Mouse (Mus musculus): ENCODE results near the gene Nhlh2. TPM values are rescaled to one million over a fixed set of nuclear protein-coding genes. Genes with fewer than 3 reads are reported as not detected.

The Nhlh2 gene
- total and polyA plus RNA-seq, 2 experiments from 2014 or later, result 14.6 to 19.0 TPM

- no peaks in the 10 kb centered on the region for H3K4me1 ChIP-seq (ENCODE audit: insufficient read depth)
- H3K9me3 ChIP-seq (ENCODE audit: low read length), result no peaks in the 10 kb centered on the region
- H3K4me3 ChIP-seq (ENCODE audit: low read depth, low read length), result no peak overlapping the region
- no peak overlapping the region for H3K4me2 ChIP-seq (ENCODE audit: low read depth)
- WGBS, result 30% methylated on average over 9 of the region's 9 CpGs
- no peaks in the 10 kb centered on the region; the same call in 1 of the 2 replicates for H3K27me3 ChIP-seq (ENCODE audit: insufficient read depth, low read length)
- no peaks in the 10 kb centered on the region for H3K36me3 ChIP-seq (ENCODE audit: insufficient read depth)
- no peak overlapping the region for H3K9ac ChIP-seq
- H3K27ac ChIP-seq (ENCODE audit: low read depth, low read length), result no peak overlapping the region
- 0 out of 2 replicates have a peak, but pooled peaks have one; percentile 38 for ATAC-seq
- TF ChIP-seq CTCF (IDR thresholded peaks at IDR 0.05; ENCODE audit: low read depth), result no peak
- DNase-seq, result no peak
Measured at GRCm38 (mm10) chr3:102024981-102025451, 15.1 kb downstream of the Nhlh2 start.

- WGBS, result 59% methylated on average over 5 of the region's 5 CpGs
- no peak for DNase-seq
- no peak overlapping the region for H3K27ac ChIP-seq (ENCODE audit: low read depth, low read length)
- TF ChIP-seq CTCF (IDR thresholded peaks at IDR 0.05; ENCODE audit: low read depth), result no peak
- no peak overlapping the region for H3K4me2 ChIP-seq (ENCODE audit: low read depth)
- H3K27me3 ChIP-seq (ENCODE audit: insufficient read depth, low read length), result no peaks in the 10 kb centered on the region; the same call in 1 of the 2 replicates
- no peak overlapping the region for H3K9ac ChIP-seq
- no peaks in the 10 kb centered on the region for H3K36me3 ChIP-seq (ENCODE audit: insufficient read depth)
- H3K4me3 ChIP-seq (ENCODE audit: low read depth, low read length), result no peak overlapping the region
- no peaks in the 10 kb centered on the region for H3K9me3 ChIP-seq (ENCODE audit: low read length)
- no peaks in the 10 kb centered on the region for H3K4me1 ChIP-seq (ENCODE audit: insufficient read depth)
- ATAC-seq, result no peak; the same call in 1 of the 2 replicates
Measured at GRCm38 (mm10) chr3:102025659-102026058, 15.8 kb downstream of the Nhlh2 start.

- no peak overlapping the region for H3K27ac ChIP-seq (ENCODE audit: low read depth, low read length)
- no peak overlapping the region for H3K9ac ChIP-seq
- H3K4me1 ChIP-seq (ENCODE audit: insufficient read depth), result no peaks in the 10 kb centered on the region
- H3K4me2 ChIP-seq (ENCODE audit: low read depth), result no peak overlapping the region
- 70% methylated on average over 6 of the region's 6 CpGs for WGBS
- ATAC-seq (no peak), DNase-seq (no peak)
- no peaks in the 10 kb centered on the region for H3K36me3 ChIP-seq (ENCODE audit: insufficient read depth)
- no peak overlapping the region for H3K4me3 ChIP-seq (ENCODE audit: low read depth, low read length)
- H3K27me3 ChIP-seq (ENCODE audit: insufficient read depth, low read length), result no peaks in the 10 kb centered on the region; the same call in 1 of the 2 replicates
- TF ChIP-seq CTCF (IDR thresholded peaks at IDR 0.05; ENCODE audit: low read depth), result peak; percentile 43
- H3K9me3 ChIP-seq (ENCODE audit: low read length), result no peaks in the 10 kb centered on the region
Measured at GRCm38 (mm10) chr3:102027880-102028279, 18.0 kb downstream of the Nhlh2 start.

GRCm38 (mm10) chr3:102037806-102038205, 27.9 kb downstream of the Nhlh2 start:
- Histone ChIP-seq H3K27ac (ENCODE audit: low read depth, low read length) (no peak overlapping the region), H3K27me3 (ENCODE audit: insufficient read depth, low read length) (no peaks in the 10 kb centered on the region), H3K4me2 (ENCODE audit: low read depth) (no peak overlapping the region), H3K4me3 (ENCODE audit: low read depth, low read length) (no peak overlapping the region), H3K36me3 (ENCODE audit: insufficient read depth) (no peaks in the 10 kb centered on the region), H3K9ac (no peak overlapping the region), H3K4me1 (ENCODE audit: insufficient read depth) (no peaks in the 10 kb centered on the region), H3K9me3 (ENCODE audit: low read length) (no peaks in the 10 kb centered on the region)
- TF ChIP-seq CTCF (IDR thresholded peaks at IDR 0.05; ENCODE audit: low read depth), result no peak
- WGBS, result 94% methylated on average over 5 of the region's 5 CpGs
- ATAC-seq (no peak), DNase-seq (no peak)

GRCm38 (mm10) chr3:102038608-102039007, 28.7 kb downstream of the Nhlh2 start:
- Histone ChIP-seq H3K4me1 (ENCODE audit: insufficient read depth) (no peaks in the 10 kb centered on the region), H3K9me3 (ENCODE audit: low read length) (no peaks in the 10 kb centered on the region), H3K4me2 (ENCODE audit: low read depth) (no peak overlapping the region), H3K27ac (ENCODE audit: low read depth, low read length) (no peak overlapping the region), H3K4me3 (ENCODE audit: low read depth, low read length) (no peak overlapping the region), H3K9ac (no peak overlapping the region), H3K36me3 (ENCODE audit: insufficient read depth) (no peaks in the 10 kb centered on the region), H3K27me3 (ENCODE audit: insufficient read depth, low read length) (no peaks in the 10 kb centered on the region)
- WGBS, result 74% methylated on average over 6 of the region's 6 CpGs
- no peak for TF ChIP-seq CTCF (IDR thresholded peaks at IDR 0.05; ENCODE audit: low read depth)
- ATAC-seq (no peak), DNase-seq (no peak)

DNA sequence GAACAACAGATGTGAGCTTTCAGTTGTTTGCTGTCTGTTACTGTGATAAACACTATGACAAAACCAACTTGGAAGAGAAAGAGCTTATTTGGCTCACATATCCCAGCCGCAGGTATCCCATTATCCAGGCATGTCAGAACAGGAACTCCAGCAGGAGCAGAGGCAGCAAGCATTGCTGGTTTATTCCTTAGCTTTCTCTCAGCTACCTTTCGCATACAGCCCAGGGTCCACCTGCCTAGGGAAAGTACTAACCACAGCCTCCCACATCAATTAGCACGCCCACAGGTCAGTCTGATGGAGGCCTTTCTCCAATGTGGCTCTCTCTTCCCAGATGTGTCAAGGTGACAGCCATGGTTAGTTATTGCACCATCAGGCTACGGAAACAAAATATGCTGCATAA, 31.8 kb downstream of the Nhlh2 start:
- TF ChIP-seq CTCF (IDR thresholded peaks at IDR 0.05; ENCODE audit: low read depth), result no peak
- no peak overlapping the region for H3K4me2 ChIP-seq (ENCODE audit: low read depth)
- H3K9ac ChIP-seq, result no peak overlapping the region
- ATAC-seq (no peak), DNase-seq (no peak)
- no peak overlapping the region for H3K4me3 ChIP-seq (ENCODE audit: low read depth, low read length)
- no peaks in the 10 kb centered on the region for H3K9me3 ChIP-seq (ENCODE audit: low read length)
- no peaks in the 10 kb centered on the region for H3K4me1 ChIP-seq (ENCODE audit: insufficient read depth)
- H3K27me3 ChIP-seq (ENCODE audit: insufficient read depth, low read length), result no peaks in the 10 kb centered on the region
- no peak overlapping the region for H3K27ac ChIP-seq (ENCODE audit: low read depth, low read length)
- H3K36me3 ChIP-seq (ENCODE audit: insufficient read depth), result no peaks in the 10 kb centered on the region
- 84% methylated on average over 4 of the region's 4 CpGs for whole genome bisulfite sequencing

GRCm38 (mm10) chr3:102045071-102045470, 35.2 kb downstream of the Nhlh2 start:
- no peak overlapping the region for H3K4me3 ChIP-seq (ENCODE audit: low read depth, low read length)
- no peak overlapping the region for H3K27ac ChIP-seq (ENCODE audit: low read depth, low read length)
- WGBS, result 39% methylated on average over 3 of the region's 3 CpGs
- H3K4me1 ChIP-seq (ENCODE audit: insufficient read depth), result no peaks in the 10 kb centered on the region
- no peaks in the 10 kb centered on the region for H3K9me3 ChIP-seq (ENCODE audit: low read length)
- H3K27me3 ChIP-seq (ENCODE audit: insufficient read depth, low read length), result no peaks in the 10 kb centered on the region
- TF ChIP-seq CTCF (IDR thresholded peaks at IDR 0.05; ENCODE audit: low read depth), result peak; percentile 54
- H3K36me3 ChIP-seq (ENCODE audit: insufficient read depth), result no peaks in the 10 kb centered on the region
- ATAC-seq, result no peak
- H3K4me2 ChIP-seq (ENCODE audit: low read depth), result no peak overlapping the region
- H3K9ac ChIP-seq, result no peak overlapping the region
- no peak for DNase-seq
